Mouse (Mus musculus): Measurements from ENCODE around the gene Abcg5. TPM values are rescaled to one million over a fixed set of nuclear protein-coding genes. Genes with fewer than 3 reads are reported as not detected.

Abcg5 gene
- total and polyA plus RNA-seq, 3 experiments = not detected

DNA sequence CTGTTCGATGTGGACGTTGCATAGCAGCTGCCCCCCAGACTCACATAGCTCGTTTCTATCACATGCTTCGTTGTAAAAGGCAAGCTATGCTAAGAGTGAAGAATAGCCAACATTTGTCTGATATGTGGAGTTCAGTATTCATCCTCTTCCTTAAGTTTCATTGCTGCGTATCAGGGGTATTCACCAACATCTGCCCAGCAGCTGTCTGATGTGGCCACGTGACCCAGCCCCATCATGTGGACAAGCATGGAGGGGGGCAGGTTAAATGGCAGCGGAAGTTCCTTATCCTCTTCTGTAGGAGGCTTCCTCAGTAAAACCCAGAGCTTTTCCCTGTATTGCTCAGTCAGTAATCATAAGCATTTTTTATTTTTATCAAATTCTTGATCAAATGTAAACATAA, 25.0 kb downstream of the Abcg5 start:
- no peak overlapping the region for H3K27ac ChIP-seq
- 67% methylated on average over 7 of the region's 7 CpGs for WGBS
- H3K79me2 ChIP-seq (replicated peaks; ENCODE audit: control insufficient read depth, insufficient read depth, low read length) = no peaks in the 10 kb centered on the region
- TF ChIP-seq POLR2A (IDR thresholded peaks at IDR 0.05; ENCODE audit: insufficient read depth, low read depth, low read length) (no peak), CTCF (IDR thresholded peaks at IDR 0.05) (no peak), EP300 (IDR thresholded peaks at IDR 0.05; ENCODE audit: insufficient read depth, low read depth, low read length) (no peak)
- no peak for DNase-seq
- H3K9ac ChIP-seq (ENCODE audit: low read depth, low read length) = no peak overlapping the region
- no peaks in the 10 kb centered on the region for H3K27me3 ChIP-seq (ENCODE audit: control insufficient read depth, insufficient read depth, low read length)
- intact Hi-C loops (cut with DNase I) = no loop called here
- H3K4me1 ChIP-seq (ENCODE audit: control insufficient read depth, insufficient read depth, low read length) = no peaks in the 10 kb centered on the region
- no peak overlapping the region for H3K4me3 ChIP-seq
- no peaks in the 10 kb centered on the region for H3K36me3 ChIP-seq (ENCODE audit: control insufficient read depth, insufficient read depth, low read length)

DNA sequence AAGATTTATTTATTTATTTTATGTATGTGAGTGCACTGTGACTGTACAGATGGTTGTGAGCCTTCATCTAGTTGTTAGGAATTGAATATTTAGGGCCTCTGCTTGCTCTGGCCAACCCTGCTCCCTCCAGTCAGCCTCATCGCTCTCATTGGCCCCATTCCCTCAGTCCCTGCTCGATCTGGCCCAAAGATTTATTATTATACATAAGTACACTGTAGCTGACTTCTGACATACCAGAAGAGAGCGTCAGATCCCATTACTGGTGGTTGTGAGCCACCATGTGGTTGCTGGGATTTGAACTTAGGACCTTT, 25.4 kb downstream of the Abcg5 start:
- no peaks in the 10 kb centered on the region for H3K4me1 ChIP-seq (ENCODE audit: control insufficient read depth, insufficient read depth, low read length)
- 64% methylated on average over 3 of the region's 3 CpGs for WGBS
- intact Hi-C loops (cut with DNase I) = no loop called here
- H3K27me3 ChIP-seq (ENCODE audit: control insufficient read depth, insufficient read depth, low read length) = no peaks in the 10 kb centered on the region
- H3K79me2 ChIP-seq (replicated peaks; ENCODE audit: control insufficient read depth, insufficient read depth, low read length) = no peaks in the 10 kb centered on the region
- H3K4me3 ChIP-seq = no peak overlapping the region
- no peak overlapping the region for H3K27ac ChIP-seq
- H3K9ac ChIP-seq (ENCODE audit: low read depth, low read length) = no peak overlapping the region
- H3K36me3 ChIP-seq (ENCODE audit: control insufficient read depth, insufficient read depth, low read length) = no peaks in the 10 kb centered on the region
- TF ChIP-seq CTCF (IDR thresholded peaks at IDR 0.05) (no peak), POLR2A (IDR thresholded peaks at IDR 0.05; ENCODE audit: insufficient read depth, low read depth, low read length) (no peak)
- no peak for DNase-seq

DNA sequence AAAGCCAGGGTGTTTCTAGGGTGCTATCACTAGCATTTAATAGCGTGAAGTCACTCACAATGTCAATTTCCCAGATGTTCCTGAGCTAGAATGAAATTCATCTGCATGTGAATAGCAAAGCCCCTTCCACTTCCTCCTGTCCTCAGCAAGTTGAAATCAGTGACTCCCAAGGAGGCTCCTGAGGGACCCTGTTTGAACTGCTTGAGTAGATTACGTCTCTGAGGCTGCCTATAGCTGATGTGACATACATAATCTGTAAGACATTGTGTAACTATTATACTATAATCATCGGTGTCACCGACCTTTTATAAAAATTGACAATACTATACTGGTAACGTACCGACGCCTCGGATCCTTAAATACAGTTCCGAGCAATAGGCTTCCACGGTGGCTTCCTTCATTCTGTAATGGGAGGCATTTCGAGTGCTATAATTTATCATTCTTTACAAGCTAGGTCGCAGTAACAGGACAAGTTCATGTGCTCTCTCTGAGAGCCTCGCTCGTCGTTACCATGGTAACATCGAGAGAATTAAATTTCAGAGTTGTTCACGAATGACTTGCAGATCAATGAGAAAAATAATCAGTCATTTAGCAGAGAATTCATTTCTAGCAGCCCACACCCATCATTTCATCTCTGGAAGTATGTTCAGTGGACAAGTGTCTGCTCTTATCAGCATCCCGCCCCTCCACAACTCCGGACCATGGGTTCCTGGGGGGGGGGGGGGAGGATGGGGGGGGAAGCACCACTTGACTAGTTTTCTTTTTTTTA, 26.0 kb downstream of the Abcg5 start:
- no peak for TF ChIP-seq POLR2A (IDR thresholded peaks at IDR 0.05; ENCODE audit: insufficient read depth, low read depth, low read length)
- no peak for TF ChIP-seq CTCF (IDR thresholded peaks at IDR 0.05)
- TF ChIP-seq EP300 (IDR thresholded peaks at IDR 0.05; ENCODE audit: insufficient read depth, low read depth, low read length) = no peak
- H3K9ac ChIP-seq (ENCODE audit: low read depth, low read length) = no peak overlapping the region
- H3K27ac ChIP-seq = no peak overlapping the region
- no peaks in the 10 kb centered on the region for H3K4me1 ChIP-seq (ENCODE audit: control insufficient read depth, insufficient read depth, low read length)
- H3K4me3 ChIP-seq = no peak overlapping the region
- no peaks in the 10 kb centered on the region for H3K27me3 ChIP-seq (ENCODE audit: control insufficient read depth, insufficient read depth, low read length)
- intact Hi-C loops (cut with DNase I) = no loop called here
- no peaks in the 10 kb centered on the region for H3K79me2 ChIP-seq (replicated peaks; ENCODE audit: control insufficient read depth, insufficient read depth, low read length)
- 76% methylated on average over 19 of the region's 19 CpGs for WGBS
- H3K36me3 ChIP-seq (ENCODE audit: control insufficient read depth, insufficient read depth, low read length) = no peaks in the 10 kb centered on the region
- DNase-seq = no peak

DNA sequence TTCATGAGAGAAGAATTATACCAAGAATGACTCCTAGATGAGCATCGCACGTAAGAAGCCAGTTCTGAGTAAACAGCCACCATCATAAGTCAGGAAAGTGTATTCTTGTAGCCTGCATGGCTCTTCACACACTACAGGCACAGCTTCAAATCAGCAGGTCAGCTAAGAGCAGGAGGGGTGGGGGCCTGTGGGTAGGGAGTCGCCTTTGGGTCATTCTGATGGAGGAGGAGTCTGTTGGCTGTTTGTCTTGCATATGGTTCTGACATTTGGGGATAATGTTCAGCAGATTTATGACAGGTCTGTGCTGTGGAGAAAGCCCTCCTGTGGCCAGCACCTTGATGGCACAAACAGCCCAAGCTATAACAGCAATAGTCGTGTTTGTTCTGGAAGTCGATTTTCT, 26.6 kb downstream of the Abcg5 start:
- WGBS = 67% methylated on average over 5 of the region's 5 CpGs
- Histone ChIP-seq H3K27me3 (ENCODE audit: control insufficient read depth, insufficient read depth, low read length) (no peaks in the 10 kb centered on the region), H3K9ac (ENCODE audit: low read depth, low read length) (no peak overlapping the region), H3K4me1 (ENCODE audit: control insufficient read depth, insufficient read depth, low read length) (no peaks in the 10 kb centered on the region), H3K36me3 (ENCODE audit: control insufficient read depth, insufficient read depth, low read length) (no peaks in the 10 kb centered on the region), H3K27ac (no peak overlapping the region), H3K4me3 (no peak overlapping the region), H3K79me2 (replicated peaks; ENCODE audit: control insufficient read depth, insufficient read depth, low read length) (no peaks in the 10 kb centered on the region)
- TF ChIP-seq POLR2A (IDR thresholded peaks at IDR 0.05; ENCODE audit: insufficient read depth, low read depth, low read length) (no peak), CTCF (IDR thresholded peaks at IDR 0.05) (no peak), EP300 (IDR thresholded peaks at IDR 0.05; ENCODE audit: insufficient read depth, low read depth, low read length) (no peak)
- no peak for DNase-seq
- intact Hi-C loops (cut with DNase I) = no loop called here

DNA sequence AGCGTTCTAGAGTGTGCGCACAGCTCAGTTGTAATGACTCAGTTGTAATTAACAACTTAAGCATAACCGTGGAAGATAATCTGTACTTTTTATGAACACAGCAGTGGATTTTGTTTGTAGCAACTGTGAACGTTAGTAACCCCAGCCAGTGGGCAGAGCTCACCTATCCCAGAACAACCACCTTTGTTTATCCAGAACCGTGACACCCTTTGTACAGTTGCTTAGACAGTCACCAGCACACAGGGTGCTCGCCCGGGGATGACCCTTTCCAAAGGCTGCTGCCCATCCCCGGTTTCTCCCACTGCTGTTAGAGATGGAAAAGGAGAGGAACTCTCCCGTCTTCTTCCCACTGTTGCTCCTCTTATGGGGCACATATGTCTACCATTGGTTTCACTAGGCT, 29.3 kb downstream of the Abcg5 start:
- Histone ChIP-seq H3K4me1 (ENCODE audit: control insufficient read depth, insufficient read depth, low read length) (no peaks in the 10 kb centered on the region), H3K36me3 (ENCODE audit: control insufficient read depth, insufficient read depth, low read length) (no peaks in the 10 kb centered on the region), H3K9ac (ENCODE audit: low read depth, low read length) (no peak overlapping the region), H3K27me3 (ENCODE audit: control insufficient read depth, insufficient read depth, low read length) (no peaks in the 10 kb centered on the region), H3K79me2 (replicated peaks; ENCODE audit: control insufficient read depth, insufficient read depth, low read length) (no peaks in the 10 kb centered on the region), H3K27ac (no peak overlapping the region), H3K4me3 (no peak overlapping the region)
- no peak for DNase-seq
- 87% methylated on average over 9 of the region's 9 CpGs for WGBS
- no peak for TF ChIP-seq POLR2A (IDR thresholded peaks at IDR 0.05; ENCODE audit: insufficient read depth, low read depth, low read length)
- no peak for TF ChIP-seq CTCF (IDR thresholded peaks at IDR 0.05)
- TF ChIP-seq EP300 (IDR thresholded peaks at IDR 0.05; ENCODE audit: insufficient read depth, low read depth, low read length) = no peak
- intact Hi-C loops (cut with DNase I) = no loop called here

DNA sequence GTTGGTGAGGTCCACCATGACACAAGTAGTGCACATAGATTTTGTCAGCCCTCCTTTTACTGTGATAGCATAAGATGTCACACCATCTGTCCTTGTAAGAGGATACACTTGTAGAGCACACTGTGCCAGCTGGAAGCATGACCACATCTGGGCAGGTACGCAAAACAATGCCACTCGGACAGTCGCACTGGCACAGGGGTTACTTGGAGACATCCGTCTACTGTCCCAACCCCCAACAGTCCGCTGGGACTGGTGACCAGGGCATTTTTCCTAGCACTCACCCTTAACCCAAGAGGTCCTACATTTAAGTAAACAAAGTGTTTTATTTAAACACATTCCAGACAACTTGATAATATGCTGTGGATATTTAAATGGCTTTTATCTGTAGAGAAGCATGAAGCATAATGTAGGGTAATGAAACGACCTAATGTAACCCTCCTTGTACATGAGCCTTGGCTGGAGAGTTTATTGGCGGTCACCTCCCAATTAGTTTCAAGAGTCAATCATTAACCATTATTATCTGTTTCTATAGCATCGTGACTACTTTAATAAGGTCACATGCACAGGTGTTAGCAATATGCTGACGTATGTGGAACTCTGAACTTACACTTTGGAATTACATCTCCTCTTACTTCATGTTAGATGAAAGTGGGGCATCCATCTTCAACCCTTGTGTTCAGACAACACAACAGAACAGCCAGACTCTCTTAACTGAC, 32.4 kb downstream of the Abcg5 start:
- H3K4me3 ChIP-seq = no peak overlapping the region
- 93% methylated on average over 9 of the region's 9 CpGs for WGBS
- H3K27ac ChIP-seq = no peak overlapping the region
- no peaks in the 10 kb centered on the region for H3K36me3 ChIP-seq (ENCODE audit: control insufficient read depth, insufficient read depth, low read length)
- DNase-seq = no peak
- H3K9ac ChIP-seq (ENCODE audit: low read depth, low read length) = no peak overlapping the region
- intact Hi-C loops (cut with DNase I) = no loop called here
- no peaks in the 10 kb centered on the region for H3K4me1 ChIP-seq (ENCODE audit: control insufficient read depth, insufficient read depth, low read length)
- no peaks in the 10 kb centered on the region for H3K27me3 ChIP-seq (ENCODE audit: control insufficient read depth, insufficient read depth, low read length)
- no peaks in the 10 kb centered on the region for H3K79me2 ChIP-seq (replicated peaks; ENCODE audit: control insufficient read depth, insufficient read depth, low read length)
- TF ChIP-seq CTCF (IDR thresholded peaks at IDR 0.05) = no peak
- no peak for TF ChIP-seq EP300 (IDR thresholded peaks at IDR 0.05; ENCODE audit: insufficient read depth, low read depth, low read length)
- TF ChIP-seq POLR2A (IDR thresholded peaks at IDR 0.05; ENCODE audit: insufficient read depth, low read depth, low read length) = no peak
